Mouse (Mus musculus): Measurements from ENCODE around the gene Trpv2. TPM values are rescaled to one million over a fixed set of nuclear protein-coding genes. Genes with fewer than 3 reads are reported as not detected.
A peak's percentile ranks its signal among the peaks of the same experiment; 100 is the strongest.

The Trpv2 gene
- total and polyA plus RNA-seq, 3 experiments, result 30.0 to 30.4 TPM; not detected in 1

DNA sequence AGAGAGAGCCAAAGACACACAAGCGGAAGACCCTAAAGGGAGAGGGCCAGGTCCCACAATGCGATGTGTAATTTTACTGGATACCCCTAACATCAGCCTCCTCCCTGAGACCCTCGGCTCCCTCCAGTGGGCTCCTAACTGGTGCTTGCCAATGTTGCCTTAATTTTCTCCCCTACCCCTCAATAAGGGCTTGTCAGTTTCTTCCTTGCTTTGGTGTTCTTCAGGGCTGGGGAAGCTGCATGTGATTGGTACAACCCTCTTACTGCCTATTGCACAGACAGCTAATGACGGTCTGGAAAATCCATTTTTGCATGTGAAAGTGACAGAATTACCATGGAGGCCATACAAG lies 72.2 kb downstream of the Trpv2 start:
- peak overlapping the region; percentile 14 to 87 for H3K4me3 ChIP-seq (ENCODE audit: control insufficient read depth in 1 of 2, insufficient read depth in 1 of 2, low read depth in 2 of 2, low read length in 2 of 2)
- H3K9ac ChIP-seq (ENCODE audit: control insufficient read depth, low read depth, low read length, poor library complexity, severe bottlenecking), result peak overlapping the region; percentile 23
- H3K27ac ChIP-seq (ENCODE audit: control insufficient read depth, low read depth, low read length), result peak overlapping the region; percentile 59
- H3K36me3 ChIP-seq (ENCODE audit: control insufficient read depth in 1 of 2, insufficient read depth in 2 of 2, low read length in 2 of 2), result peaks cover 0 to 28% of the 10 kb centered on the region in 2 experiments; a peak in 3 of 4 replicates
- TF ChIP-seq TBP (IDR thresholded peaks at IDR 0.05; ENCODE audit: low read depth, low read length) (0 out of 2 replicates have a peak, but pooled peaks have one; percentile 23), POLR2AphosphoS2 (IDR thresholded peaks at IDR 0.05; ENCODE audit: low read length) (no peak), HCFC1 (IDR thresholded peaks at IDR 0.05; ENCODE audit: low read depth, low read length) (no peak; the same call in 1 of the 2 replicates), KAT2A (conservative IDR thresholded peaks at IDR 0.05; ENCODE audit: low read depth, low read length) (no peak), BHLHE40 (IDR thresholded peaks at IDR 0.05; ENCODE audit: borderline replicate concordance, low read depth, low read length) (0 out of 2 replicates have a peak, but pooled peaks have one; percentile 30), CHD2 (IDR thresholded peaks at IDR 0.05; ENCODE audit: low read length) (no peak), MYC (IDR thresholded peaks at IDR 0.05; ENCODE audit: low read depth, low read length) (peak; percentile 64; the same call in 1 of the 2 replicates), ZKSCAN1 (IDR thresholded peaks at IDR 0.05; ENCODE audit: low read depth, low read length) (no peak), MEF2A (IDR thresholded peaks at IDR 0.05; ENCODE audit: extremely low read depth, insufficient replicate concordance, low read depth, low read length, poor library complexity, severe bottlenecking) (no peak), MAX (IDR thresholded peaks at IDR 0.05; ENCODE audit: low read length) (no peak; the same call in 1 of the 2 replicates), ZMIZ1 (IDR thresholded peaks at IDR 0.05; ENCODE audit: low read depth, low read length) (no peak), MAFK (IDR thresholded peaks at IDR 0.05; ENCODE audit: borderline replicate concordance, low read depth, low read length) (no peak), EP300 (IDR thresholded peaks at IDR 0.05; ENCODE audit: low read depth in 1 of 2, low read length in 2 of 2) (no peak), ELF1 (IDR thresholded peaks at IDR 0.05; ENCODE audit: low read depth, low read length) (0 out of 2 replicates have a peak, but pooled peaks have one; percentile 55), NELFE (IDR thresholded peaks at IDR 0.05; ENCODE audit: low read depth, low read length) (no peak), UBTF (IDR thresholded peaks at IDR 0.05; ENCODE audit: borderline replicate concordance, insufficient read depth, low read depth, low read length) (no peak), SIN3A (IDR thresholded peaks at IDR 0.05; ENCODE audit: low read length) (peak; percentile 52), TCF12 (IDR thresholded peaks at IDR 0.05; ENCODE audit: low read depth, low read length) (no peak), MXI1 (IDR thresholded peaks at IDR 0.05; ENCODE audit: low read depth, low read length) (peak; percentile 6; the same call in 1 of the 2 replicates), CHD1 (IDR thresholded peaks at IDR 0.05; ENCODE audit: low read depth, low read length) (no peak), E2F4 (IDR thresholded peaks at IDR 0.05; ENCODE audit: borderline replicate concordance, low read depth, low read length) (no peak), JUND (IDR thresholded peaks at IDR 0.05; ENCODE audit: low read depth, low read length) (peak; percentile 35; the same call in 1 of the 2 replicates), USF1 (IDR thresholded peaks at IDR 0.05; ENCODE audit: low read depth, low read length) (no peak)
- no peak for DNase-seq (ENCODE audit: low read depth, low spot score)
- no peaks in the 10 kb centered on the region for H3K9me3 ChIP-seq (replicated peaks; ENCODE audit: insufficient read depth, low read length)
- peaks cover 20 to 37% of the 10 kb centered on the region in 2 experiments for H3K4me1 ChIP-seq (ENCODE audit: control insufficient read depth in 1 of 2, insufficient read depth in 2 of 2, low read length in 2 of 2)
- H3K27me3 ChIP-seq (ENCODE audit: control insufficient read depth in 1 of 2, insufficient read depth in 2 of 2, low read length in 2 of 2), result no peaks in the 10 kb centered on the region
- H3K79me2 ChIP-seq (ENCODE audit: control insufficient read depth, insufficient read depth, low read length, poor library complexity), result peaks cover 7% of the 10 kb centered on the region

All from MEL (cell line).